Mouse (Mus musculus) megakaryocyte, adult 5-6 weeks (primary cell): ENCODE results near the gene Papln. TPM values are rescaled to one million over a fixed set of nuclear protein-coding genes. Genes with fewer than 3 reads are reported as not detected.

Experiments used
- ATAC-seq: 2 replicates; pipeline ENCODE4 v1.8.0; 2016; ENCODE audit warnings: mild to moderate bottlenecking, inconsistent platforms; ENCODE audit not compliant: poor library complexity, severe bottlenecking
- total RNA-seq, 2 experiments: library from RNA; stranded (forward) in 1 of 2; stranded (reverse) in 1 of 2; fragments of 153-499, 151-499 nt in 1 of 2; fragments of 221-1000, 200-1000 nt in 1 of 2; gene quantifications; 2 replicates each; pipeline versions ENCODE4 v1.2.3 to v1.2.4; 2015 to 2017

Gene Papln
- total RNA-seq, 2 experiments from 2014 or later = not detected

- ATAC-seq = no peak
Measured at GRCm38 (mm10) chr12:83765965-83766603, 2.6 kb downstream of the Papln start.

GRCm38 (mm10) chr12:83767833-83768232, 4.4 kb downstream of the Papln start:
- ATAC-seq = no peak

GRCm38 (mm10) chr12:83768235-83768899, 4.9 kb downstream of the Papln start:
- no peak for ATAC-seq

GRCm38 (mm10) chr12:83770418-83771256, 7.2 kb downstream of the Papln start:
- 0 out of 2 replicates have a peak, but pooled peaks have one; percentile 33 for ATAC-seq

GRCm38 (mm10) chr12:83775621-83776020, 12.2 kb downstream of the Papln start:
- no peak for ATAC-seq

- ATAC-seq = no peak
Measured at GRCm38 (mm10) chr12:83776766-83777165, 13.3 kb downstream of the Papln start.

GRCm38 (mm10) chr12:83780181-83780580, 16.7 kb downstream of the Papln start:
- no peak for ATAC-seq

GRCm38 (mm10) chr12:83781204-83781603, 17.8 kb downstream of the Papln start:
- ATAC-seq = no peak

GRCm38 (mm10) chr12:83781640-83782278, 18.3 kb downstream of the Papln start:
- ATAC-seq = no peak

- ATAC-seq = no peak
Measured at GRCm38 (mm10) chr12:83782669-83783068, 19.2 kb downstream of the Papln start.

- no peak for ATAC-seq
Measured at GRCm38 (mm10) chr12:83785305-83785704, 21.9 kb downstream of the Papln start.

GRCm38 (mm10) chr12:83789051-83789780, 25.8 kb downstream of the Papln start:
- ATAC-seq = no peak

GRCm38 (mm10) chr12:83789781-83790140, 26.3 kb downstream of the Papln start:
- ATAC-seq = no peak

- ATAC-seq = no peak
Measured at GRCm38 (mm10) chr12:83790749-83791148, 27.3 kb downstream of the Papln start.

GRCm38 (mm10) chr12:83791737-83792136, 28.3 kb downstream of the Papln start:
- no peak for ATAC-seq

GRCm38 (mm10) chr12:83792706-83793410, 29.4 kb downstream of the Papln start:
- no peak for ATAC-seq

- no peak for ATAC-seq
Measured at GRCm38 (mm10) chr12:83795051-83795450, 31.6 kb downstream of the Papln start.

- no peak for ATAC-seq
Measured at GRCm38 (mm10) chr12:83795586-83795985, 32.2 kb downstream of the Papln start.

GRCm38 (mm10) chr12:83798313-83798712, 34.9 kb downstream of the Papln start:
- ATAC-seq = no peak

- ATAC-seq = no peak
Measured at GRCm38 (mm10) chr12:83800943-83801342, 37.5 kb downstream of the Papln start.
